Mouse (Mus musculus): ENCODE measurements around the gene Samt2.
"Not testable (repeated sequence)": the region's sequence is repeated elsewhere in the genome, so short reads cannot be mapped to it uniquely, and the experiment has no call there.

Gene Samt2

GRCm38 (mm10) chrX:154579260-154579659, at the start of gene Samt2:
Gene Samt2, minus strand, starts transcription at chrX:154579360.
- not testable (repeated sequence) for DNase-seq (ENCODE audit: low read depth)

Measured in induced T-regulatory cell, adult 2 months (primary cell).